Mouse (Mus musculus) stomach, embryonic 15.5 days (tissue): Measurements from ENCODE around the gene Ptdss2. TPM values are rescaled to one million over a fixed set of nuclear protein-coding genes. Genes with fewer than 3 reads are reported as not detected.
A peak's percentile ranks its signal among the peaks of the same experiment; 100 is the strongest.

Source experiments
- ATAC-seq: fragments of 200-750 bp; cut with Nextera tagmentation; 2 replicates; pipeline ENCODE4 v1.8.0; 2017; ENCODE audit warnings: low read depth, moderate number of reproducible peaks, moderate TSS enrichment; ENCODE audit not compliant: insufficient read depth, low FRiP score
- H3K27ac ChIP-seq: fragments of 300-500 bp; sonication (generic); 2 replicates; pipeline ENCODE4 v1.5.1; 2015; ENCODE audit warnings: mild to moderate bottlenecking, inconsistent platforms
- H3K27me3 ChIP-seq: fragments of 300-500 bp; sonication (generic); replicated peaks from 2 replicates; pipeline ENCODE4 v1.6.1; 2015; ENCODE audit warnings: inconsistent platforms
- H3K36me3 ChIP-seq: fragments of 300-500 bp; sonication (generic); 2 replicates; pipeline ENCODE4 v1.6.1; 2015; ENCODE audit warnings: inconsistent platforms
- H3K4me1 ChIP-seq: fragments of 300-500 bp; sonication (generic); 2 replicates; pipeline ENCODE4 v1.6.1; 2015; ENCODE audit warnings: inconsistent platforms
- H3K4me2 ChIP-seq: fragments of 300-500 bp; sonication (generic); 2 replicates; pipeline ENCODE4 v1.6.1; 2015; ENCODE audit warnings: mild to moderate bottlenecking, inconsistent platforms
- H3K4me3 ChIP-seq: fragments of 300-500 bp; sonication (generic); replicated peaks from 2 replicates; pipeline ENCODE4 v1.5.1; 2015; ENCODE audit warnings: inconsistent platforms
- H3K9ac ChIP-seq: fragments of 300-500 bp; sonication (generic); 2 replicates; pipeline ENCODE4 v1.6.1; 2015; ENCODE audit warnings: inconsistent platforms
- H3K9me3 ChIP-seq: fragments of 300-500 bp; sonication (generic); 2 replicates; pipeline ENCODE4 v1.6.1; 2016; ENCODE audit warnings: inconsistent platforms
- WGBS: fragments of 180-500 bp; shearing (Covaris S2); methylation state at CpG from one replicate; pipeline ENCODE4 v1.1.7; 2015; 5-methylcytosine and 5-hydroxymethylcytosine counted together
- polyA plus RNA-seq: library from polyadenylated mRNA; unstranded; fragments of >200 nt; fragmentation: Nextera tagmentation; extraction: Ambion mirVana; gene quantifications from 2 replicates; pipeline ENCODE4 v1.2.1, GENCODE M21; 2015

Gene Ptdss2
- polyA plus RNA-seq, 1 experiment from 2014 or later, result 60.7 TPM

- H3K36me3 ChIP-seq, result no peaks in the 10 kb centered on the region
- H3K4me2 ChIP-seq, result no peak overlapping the region
- no peak overlapping the region for H3K27ac ChIP-seq
- no peaks in the 10 kb centered on the region for H3K9me3 ChIP-seq
- H3K4me1 ChIP-seq, result peaks cover 22% of the 10 kb centered on the region; the same call in 1 of the 2 replicates
- WGBS, result 55% methylated on average over 15 of the region's 15 CpGs
- peaks cover 3% of the 10 kb centered on the region; the same call in 1 of the 2 replicates for H3K27me3 ChIP-seq
- H3K4me3 ChIP-seq, result no peak overlapping the region
- H3K9ac ChIP-seq, result no peak overlapping the region
- no peak for ATAC-seq
Measured at GRCm38 (mm10) chr7:141094487-141095205, 27.5 kb upstream of the Ptdss2 start.

DNA sequence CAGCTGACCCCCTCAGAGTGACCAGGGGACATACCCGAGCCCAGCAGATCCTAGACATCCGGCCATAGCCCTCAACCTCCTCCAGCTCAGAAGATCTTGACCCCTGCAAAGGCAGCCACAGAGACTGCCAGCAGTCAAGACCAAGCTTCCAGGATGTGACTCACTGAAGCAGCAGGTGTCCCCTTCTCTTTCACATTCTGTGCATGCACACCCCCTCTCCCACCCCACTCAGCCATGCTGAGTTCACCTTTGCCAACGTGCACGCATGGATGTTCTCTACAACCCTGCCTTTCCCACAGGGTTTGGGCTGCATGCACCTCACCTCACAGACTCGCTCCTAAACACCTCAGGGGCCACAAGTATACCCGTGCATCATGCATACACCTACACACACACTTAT, 26.2 kb upstream of the Ptdss2 start:
- Histone ChIP-seq H3K36me3 (no peaks in the 10 kb centered on the region), H3K9ac (no peak overlapping the region), H3K27ac (peak overlapping the region; percentile 40; the same call in 1 of the 2 replicates), H3K27me3 (peaks cover 5% of the 10 kb centered on the region; the same call in 1 of the 2 replicates), H3K9me3 (no peaks in the 10 kb centered on the region), H3K4me2 (no peak overlapping the region), H3K4me1 (peaks cover 30% of the 10 kb centered on the region), H3K4me3 (no peak overlapping the region; the same call in 1 of the 2 replicates)
- ATAC-seq, result no peak
- 81% methylated on average over 6 of the region's 6 CpGs for WGBS

DNA sequence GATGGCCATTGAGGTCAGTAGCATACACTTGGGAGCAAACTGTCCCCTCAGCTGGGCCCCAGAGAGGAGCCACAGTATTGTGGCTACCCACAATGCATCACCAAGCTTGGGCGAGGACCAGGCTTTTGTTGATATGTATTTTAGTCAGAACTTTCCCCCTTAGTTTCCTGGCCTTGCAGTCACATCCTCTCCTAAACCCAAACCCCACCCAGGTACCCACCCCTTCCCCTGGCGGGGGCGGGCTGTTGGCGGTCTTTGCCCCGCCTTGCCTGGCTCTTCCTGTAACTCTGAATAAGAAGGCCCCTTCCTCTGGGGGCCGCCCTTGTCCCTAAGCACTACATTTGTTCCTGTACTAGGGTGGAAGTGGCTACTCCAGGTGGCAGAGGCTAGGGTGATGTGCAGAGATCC, 25.5 kb upstream of the Ptdss2 start:
- no peaks in the 10 kb centered on the region for H3K36me3 ChIP-seq
- H3K27me3 ChIP-seq, result peaks cover 5% of the 10 kb centered on the region; the same call in 1 of the 2 replicates
- H3K4me3 ChIP-seq, result no peak overlapping the region; the same call in 1 of the 2 replicates
- H3K4me2 ChIP-seq, result 0 out of 2 replicates have a peak overlapping the region, but pooled peaks have one; percentile 21
- ATAC-seq, result peak; percentile 25; the same call in 1 of the 2 replicates
- WGBS, result 31% methylated on average over 6 of the region's 6 CpGs
- H3K4me1 ChIP-seq, result peaks cover 30% of the 10 kb centered on the region
- peak overlapping the region; percentile 40; the same call in 1 of the 2 replicates for H3K27ac ChIP-seq
- no peaks in the 10 kb centered on the region for H3K9me3 ChIP-seq
- H3K9ac ChIP-seq, result no peak overlapping the region

- 71% methylated on average over 5 of the region's 5 CpGs for WGBS
- Histone ChIP-seq H3K27ac (peak overlapping the region; percentile 40; the same call in 1 of the 2 replicates), H3K36me3 (no peaks in the 10 kb centered on the region), H3K9me3 (no peaks in the 10 kb centered on the region), H3K27me3 (peaks cover 5% of the 10 kb centered on the region; the same call in 1 of the 2 replicates), H3K4me2 (no peak overlapping the region), H3K4me1 (peaks cover 27% of the 10 kb centered on the region), H3K9ac (no peak overlapping the region), H3K4me3 (no peak overlapping the region)
- ATAC-seq, result no peak
Measured at GRCm38 (mm10) chr7:141097177-141097576, 25.0 kb upstream of the Ptdss2 start.

DNA sequence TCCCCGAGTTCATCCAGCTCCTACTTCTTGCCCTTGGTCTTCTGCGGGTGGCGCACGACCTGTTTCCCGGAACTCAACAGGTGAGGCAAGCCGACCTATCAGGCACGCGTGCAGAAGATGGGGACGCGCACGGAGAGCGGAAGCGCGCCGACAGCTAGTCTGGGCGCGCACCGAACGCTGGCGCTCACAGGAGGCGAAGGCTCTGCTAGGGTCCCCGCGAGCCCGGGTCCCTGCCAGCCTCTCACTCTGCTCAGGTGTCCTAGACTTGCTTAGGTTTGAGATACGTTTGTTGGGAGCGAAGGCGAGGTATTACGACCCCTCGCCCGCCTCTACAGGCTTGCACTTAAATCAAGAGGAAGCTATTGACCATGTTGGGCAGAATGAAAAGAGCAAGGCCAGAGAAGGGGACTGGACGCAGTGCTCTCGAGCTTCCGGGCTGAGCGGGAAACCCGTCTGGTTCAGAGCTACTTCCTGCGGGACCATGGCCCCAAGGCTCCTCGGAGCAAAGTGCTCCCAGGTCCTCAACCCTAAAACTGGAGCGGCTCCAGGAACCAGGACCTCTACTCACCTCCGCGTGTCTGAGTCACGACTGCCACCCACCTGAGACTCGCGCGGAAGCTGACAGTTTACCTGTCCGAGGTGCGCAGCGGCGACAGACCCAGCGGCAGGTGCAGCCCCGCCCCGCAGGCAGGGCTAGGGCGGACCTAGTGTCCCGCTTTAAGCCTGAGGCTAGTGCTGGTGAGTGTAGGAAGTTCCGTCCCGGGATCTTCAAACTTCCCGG, 22.1 kb upstream of the Ptdss2 start, which contains the start of gene Sigirr:
TSS of gene Sigirr (minus strand) at position 662 of the 781 bp plus-strand sequence.
- Histone ChIP-seq H3K4me1 (peaks cover 18% of the 10 kb centered on the region), H3K9ac (peak within 1 kb of the TSS; percentile 29), H3K4me2 (peak within 1 kb of the TSS; percentile 90), H3K9me3 (no peaks in the 10 kb centered on the region), H3K36me3 (no peaks in the 10 kb centered on the region), H3K27ac (peak within 1 kb of the TSS; percentile 85), H3K27me3 (peaks cover 5% of the 10 kb centered on the region; the same call in 1 of the 2 replicates), H3K4me3 (peak within 1 kb of the TSS; percentile 48)
- ATAC-seq, result peak; percentile 76
- under 1% methylated on average over 56 of the region's 56 CpGs for WGBS

GRCm38 (mm10) chr7:141103161-141103560, 19.0 kb upstream of the Ptdss2 start:
- Histone ChIP-seq H3K36me3 (no peaks in the 10 kb centered on the region), H3K27me3 (peaks cover 5% of the 10 kb centered on the region; the same call in 1 of the 2 replicates), H3K27ac (no peak overlapping the region), H3K4me1 (peaks cover 11% of the 10 kb centered on the region; the same call in 1 of the 2 replicates), H3K4me2 (no peak overlapping the region), H3K9me3 (no peaks in the 10 kb centered on the region), H3K9ac (no peak overlapping the region), H3K4me3 (no peak overlapping the region)
- 59% methylated on average over 3 of the region's 3 CpGs for WGBS
- ATAC-seq, result no peak

DNA sequence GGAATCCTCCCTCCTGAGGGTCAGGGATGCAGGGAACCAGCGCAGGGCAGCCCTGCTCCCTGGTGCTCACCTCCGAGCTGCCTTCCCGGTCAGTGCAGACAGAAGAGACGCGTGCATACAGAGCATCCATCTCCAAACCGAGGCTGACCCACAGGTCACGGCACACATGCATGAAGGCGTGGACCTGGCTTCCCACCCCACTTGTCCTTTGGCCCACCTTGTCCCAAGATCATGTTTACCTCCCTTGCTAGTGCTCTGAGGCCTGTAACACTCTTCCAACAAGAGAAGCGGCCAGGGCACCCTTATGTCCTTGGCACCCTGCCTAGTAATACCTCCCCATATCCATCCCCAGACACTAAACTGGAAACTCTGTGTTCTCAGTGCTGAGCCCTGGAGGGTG, 6.3 kb upstream of the Ptdss2 start:
- Histone ChIP-seq H3K36me3 (no peaks in the 10 kb centered on the region), H3K27me3 (no peaks in the 10 kb centered on the region), H3K9me3 (no peaks in the 10 kb centered on the region), H3K4me3 (no peak overlapping the region), H3K4me1 (no peaks in the 10 kb centered on the region; the same call in none of the 2 replicates), H3K4me2 (no peak overlapping the region), H3K9ac (no peak overlapping the region), H3K27ac (no peak overlapping the region)
- 88% methylated on average over 9 of the region's 9 CpGs for WGBS
- ATAC-seq, result no peak

- peak; percentile 65; the same call in 1 of the 2 replicates for ATAC-seq
Measured at GRCm38 (mm10) chr7:141117636-141118035, 4.5 kb upstream of the Ptdss2 start, which contains the start of gene Ano9. Gene Ano9 (minus strand): TSS chr7:141117806.

GRCm38 (mm10) chr7:141119487-141119886, 2.7 kb upstream of the Ptdss2 start:
- Histone ChIP-seq H3K27me3 (no peaks in the 10 kb centered on the region), H3K9me3 (no peaks in the 10 kb centered on the region), H3K4me1 (peaks cover 4% of the 10 kb centered on the region), H3K4me3 (no peak overlapping the region), H3K36me3 (no peaks in the 10 kb centered on the region), H3K4me2 (no peak overlapping the region), H3K27ac (no peak overlapping the region), H3K9ac (no peak overlapping the region)
- ATAC-seq, result no peak
- WGBS, result 61% methylated on average over 3 of the region's 3 CpGs

More at GRCm38 (mm10) chr7:141117636-141118035, 4.5 kb upstream of the Ptdss2 start, which contains the start of gene Ano9:
- H3K4me3 ChIP-seq, result peak within 1 kb of the TSS; percentile 30
- H3K9me3 ChIP-seq, result no peaks in the 10 kb centered on the region
- H3K36me3 ChIP-seq, result no peaks in the 10 kb centered on the region
- WGBS, result 11% methylated on average over 9 of the region's 9 CpGs
- H3K27me3 ChIP-seq, result no peaks in the 10 kb centered on the region
- peaks cover 4% of the 10 kb centered on the region for H3K4me1 ChIP-seq
- H3K27ac ChIP-seq, result peak within 1 kb of the TSS; percentile 40; the same call in 1 of the 2 replicates
- peak within 1 kb of the TSS; percentile 50 for H3K4me2 ChIP-seq
- no peak within 1 kb of the TSS for H3K9ac ChIP-seq

DNA sequence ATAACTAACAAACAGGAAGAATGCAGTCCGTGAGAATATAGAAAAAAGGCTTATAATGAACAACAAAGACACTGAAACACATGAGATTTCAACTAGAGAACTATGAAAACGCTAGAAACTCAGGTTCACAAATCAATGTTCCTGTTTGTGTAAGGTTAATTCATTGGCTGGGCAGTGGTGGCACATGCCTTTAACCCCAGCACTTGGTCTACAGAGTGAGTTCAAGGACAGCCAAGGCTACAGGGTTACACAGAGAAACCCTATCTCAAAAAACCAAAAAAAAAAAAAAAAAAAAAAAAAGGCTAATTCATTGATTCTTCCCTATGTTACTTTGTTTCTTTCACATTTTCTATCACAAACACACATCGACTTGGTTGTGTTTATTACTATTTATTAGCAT, 1.6 kb upstream of the Ptdss2 start:
- no peak overlapping the region for H3K27ac ChIP-seq
- H3K36me3 ChIP-seq, result no peaks in the 10 kb centered on the region
- H3K4me3 ChIP-seq, result no peak overlapping the region
- ATAC-seq, result no peak
- no peaks in the 10 kb centered on the region for H3K27me3 ChIP-seq
- no peak overlapping the region for H3K4me2 ChIP-seq
- no peaks in the 10 kb centered on the region for H3K9me3 ChIP-seq
- WGBS, result 80% methylated on average over 3 of the region's 3 CpGs
- H3K9ac ChIP-seq, result no peak overlapping the region
- peaks cover 4% of the 10 kb centered on the region for H3K4me1 ChIP-seq

DNA sequence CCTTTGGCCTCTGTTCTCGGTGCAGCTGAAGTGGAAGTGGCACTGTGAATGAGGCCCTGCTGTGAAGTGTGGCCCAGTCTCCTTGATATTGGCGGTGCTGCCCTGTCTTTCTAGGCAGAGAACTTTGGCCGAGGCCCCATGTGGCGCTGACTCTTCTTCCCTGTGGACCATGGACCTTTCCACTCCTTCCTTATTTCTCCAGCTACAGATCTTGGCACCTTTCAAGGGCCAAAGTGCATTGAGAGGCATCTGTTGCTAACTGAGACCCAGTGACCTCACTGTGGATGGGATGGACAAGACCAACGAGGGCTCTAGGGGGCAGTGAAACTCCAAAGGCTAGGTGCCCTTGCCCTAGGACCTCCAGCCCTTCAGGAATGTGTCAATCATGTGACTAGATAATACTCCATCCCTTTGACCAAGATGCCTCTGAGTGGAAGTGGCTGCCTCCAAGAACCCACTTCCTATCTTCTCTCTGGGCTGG, 1.1 kb upstream of the Ptdss2 start:
- H3K4me3 ChIP-seq, result no peak overlapping the region
- WGBS, result 75% methylated on average over 5 of the region's 5 CpGs
- ATAC-seq, result no peak
- H3K4me1 ChIP-seq, result peaks cover 4% of the 10 kb centered on the region
- H3K27me3 ChIP-seq, result no peaks in the 10 kb centered on the region
- H3K9me3 ChIP-seq, result no peaks in the 10 kb centered on the region
- H3K4me2 ChIP-seq, result no peak overlapping the region
- H3K36me3 ChIP-seq, result no peaks in the 10 kb centered on the region
- no peak overlapping the region for H3K9ac ChIP-seq
- H3K27ac ChIP-seq, result peak overlapping the region; percentile 7; the same call in 1 of the 2 replicates
